Mouse (Mus musculus): Measurements from ENCODE around the gene Aak1.
"Not testable (repeated sequence)": the region's sequence is repeated elsewhere in the genome, so short reads cannot be mapped to it uniquely, and the experiment has no call there.

DNA sequence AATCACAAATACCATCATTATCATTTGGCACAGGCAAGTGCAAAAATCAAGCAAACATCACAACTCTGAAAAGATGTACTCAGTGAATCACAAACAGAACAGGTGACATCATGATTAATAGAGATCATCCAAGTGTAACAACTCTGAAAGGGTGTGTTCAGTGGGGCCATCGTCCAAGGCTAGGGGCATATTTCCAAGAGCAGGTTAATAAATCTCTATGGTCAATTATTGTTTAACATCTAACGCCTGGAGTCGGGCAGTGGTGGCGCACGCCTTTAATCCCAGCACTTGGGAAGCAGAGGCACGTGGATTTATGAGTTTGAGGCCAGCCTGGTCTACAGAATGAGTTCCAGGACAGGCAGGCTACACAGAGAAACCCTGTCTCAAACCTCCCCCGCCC lies 182.0 kb downstream of the Aak1 start:
- TF ChIP-seq POLR2A (IDR thresholded peaks at IDR 0.05; ENCODE audit: extremely low read depth, insufficient read depth, low read length); CTCF (IDR thresholded peaks at IDR 0.05; ENCODE audit: low read depth, low read length): not testable (repeated sequence)
